Mouse (Mus musculus) layer of hippocampus, adult 18-20 months (tissue): ENCODE measurements around the gene Sco2. TPM values are rescaled to one million over a fixed set of nuclear protein-coding genes. Genes with fewer than 3 reads are reported as not detected.
A peak's percentile ranks its signal among the peaks of the same experiment; 100 is the strongest.

ENCODE experiments used
- DNase-seq, 2 experiments: peaks; one replicate each; pipeline ENCODE4 v3.0.0; 2022; ENCODE audit warnings: low spot score in 2 of 2
- long read RNA-seq: library from polyadenylated mRNA; stranded (forward); transcript quantifications from one replicate; pipeline ENCODE4 v2.0.0, GENCODE M21; 2021
- total RNA-seq, 2 experiments: library from RNA; stranded (reverse); gene quantifications; 2 replicates each; pipeline ENCODE4 v1.2.3; 2021

Sco2 gene
- total RNA-seq = 10 to 100 TPM; 28.1 to 34.0 TPM
- long read RNA-seq, partial matches to known transcripts = 6 of 9 reads
- long read RNA-seq, other reads (novel, unspliced or antisense) = 1 of 9 reads

DNA sequence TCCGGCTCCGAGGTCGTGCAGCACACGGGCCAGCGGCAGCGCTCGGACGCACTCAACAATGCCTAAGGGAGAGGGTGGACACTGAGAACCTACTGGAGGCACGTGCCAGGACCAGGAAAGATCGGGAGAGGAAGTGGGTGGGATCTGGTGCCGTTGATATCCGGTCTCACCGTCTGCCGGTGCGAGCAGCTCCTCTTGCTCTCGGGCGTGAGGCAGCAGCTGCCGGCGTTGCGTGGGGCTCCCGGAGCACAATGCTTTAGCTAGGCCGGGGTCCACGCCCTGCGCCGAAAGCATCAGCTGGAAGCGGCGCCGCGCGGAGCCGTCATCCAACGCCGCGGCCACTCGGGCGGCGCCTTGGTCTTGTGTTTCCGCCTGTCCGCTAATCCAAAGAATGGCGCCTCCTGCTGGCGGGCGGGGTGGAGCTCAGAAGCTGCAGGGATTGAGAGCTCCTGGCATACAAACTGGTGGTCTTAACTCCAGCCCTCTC is at the start of gene Sco2:
Gene Sco2 (minus strand): TSS at position 85 of the 487 bp plus-strand sequence.
- DNase-seq = peak; percentile 86 to 95

- no peak for DNase-seq
Observed at GRCm38 (mm10) chr15:89421938-89422337, 48.3 kb upstream of the Sco2 start.

DNA sequence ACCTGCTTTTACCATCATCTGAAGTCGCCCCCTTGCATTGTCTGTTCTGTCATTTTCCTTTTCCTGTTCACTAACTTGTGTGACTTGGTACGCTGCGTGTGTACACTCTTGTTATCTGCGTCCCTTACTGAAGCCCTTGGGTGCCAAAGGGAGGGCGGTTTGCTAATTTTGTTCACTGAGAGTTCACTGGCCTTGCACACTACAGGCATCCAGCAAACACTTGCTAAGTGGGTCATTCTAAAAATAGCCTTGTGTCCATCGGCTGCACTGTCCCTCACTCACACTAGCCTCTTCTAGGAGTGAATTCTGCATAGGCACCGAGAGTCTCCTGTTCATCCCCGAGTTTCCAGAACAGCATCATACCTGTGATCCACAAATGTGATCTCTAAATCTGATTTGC is 41.6 kb upstream of the Sco2 start:
- no peak for DNase-seq

GRCm38 (mm10) chr15:89410118-89410517 is 36.5 kb upstream of the Sco2 start, which contains the start of gene Syce3:
Gene Syce3, minus strand, starts transcription at chr15:89410503.
- no peak for DNase-seq

DNA sequence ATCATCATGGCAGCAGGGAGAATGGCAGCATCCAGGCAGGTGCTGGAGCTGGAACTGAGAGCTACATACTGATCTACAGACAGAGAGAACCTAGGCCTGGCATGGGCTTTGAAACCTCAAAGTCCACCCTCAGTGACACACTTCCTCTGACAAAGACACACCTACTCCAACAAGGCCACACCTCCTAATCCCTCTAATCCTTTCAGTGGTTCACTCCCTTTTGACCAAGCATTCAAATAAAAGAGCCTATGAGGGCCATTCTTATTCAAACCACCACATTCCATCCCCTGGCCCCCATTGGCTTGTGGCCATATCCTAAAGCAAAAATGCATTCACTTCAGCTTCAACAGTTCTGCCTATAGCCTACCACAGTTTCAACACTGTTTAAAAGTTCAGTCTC is 33.0 kb upstream of the Sco2 start:
- no peak for DNase-seq

DNA sequence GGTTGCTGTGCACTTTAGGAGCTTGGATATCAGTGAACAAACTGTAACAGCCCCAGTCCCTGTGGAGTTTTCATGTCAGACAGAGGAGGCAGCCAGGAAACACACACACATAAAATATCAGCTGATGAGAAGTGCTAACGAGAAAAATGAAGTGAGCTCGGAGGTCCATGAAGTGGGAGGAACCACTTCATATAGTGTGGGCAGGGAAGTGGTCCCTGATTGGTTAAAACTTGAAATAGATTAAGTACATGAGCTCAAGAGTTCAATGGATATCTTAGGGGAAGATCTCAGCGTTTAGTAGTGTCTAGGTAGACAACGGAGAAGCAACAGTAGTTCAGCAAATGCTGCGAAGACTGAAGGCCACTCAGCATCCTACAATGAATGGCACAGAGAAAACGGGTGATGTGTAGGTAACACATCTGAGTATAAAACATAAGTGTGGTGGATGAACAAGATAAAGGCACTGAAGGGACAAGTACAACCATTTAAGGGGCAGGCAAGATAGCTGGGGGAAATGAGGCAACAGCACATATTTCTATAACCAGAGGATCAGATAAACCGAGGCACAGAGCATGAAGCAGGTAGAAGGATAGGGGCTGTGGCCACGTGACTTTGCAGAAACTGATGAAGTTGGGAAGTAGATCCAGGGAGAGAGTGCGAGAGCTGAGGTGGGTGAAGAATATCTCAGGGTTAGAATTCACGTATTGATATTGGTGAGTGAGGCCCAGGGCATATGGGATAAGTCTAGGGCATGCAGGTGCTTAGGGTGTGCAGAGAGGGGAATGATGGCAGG is 31.4 kb upstream of the Sco2 start:
- DNase-seq = no peak

- no peak for DNase-seq
Observed at GRCm38 (mm10) chr15:89402471-89402870, 28.8 kb upstream of the Sco2 start.

GRCm38 (mm10) chr15:89399716-89400115 is 26.1 kb upstream of the Sco2 start:
- no peak for DNase-seq

DNA sequence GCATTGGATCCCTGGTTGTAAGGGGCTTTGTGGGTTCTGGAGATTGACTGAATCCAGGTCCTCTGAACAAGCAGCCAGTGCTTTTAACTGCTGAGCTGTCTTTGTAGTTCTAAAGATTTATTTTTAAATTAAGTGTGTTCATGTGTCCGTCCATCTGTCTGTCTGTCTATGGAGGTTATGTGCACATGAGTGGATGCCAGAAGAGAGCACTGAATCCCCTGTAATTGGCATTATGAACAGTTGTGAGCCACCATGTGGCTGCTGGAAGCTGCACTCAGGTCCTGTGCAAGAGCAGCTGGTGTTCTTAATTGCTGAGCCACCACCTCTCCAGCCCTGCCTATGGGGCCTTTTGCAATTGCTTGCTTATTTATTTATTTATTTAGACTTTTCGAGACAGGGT is 24.5 kb upstream of the Sco2 start:
- no peak for DNase-seq

GRCm38 (mm10) chr15:89396883-89397282 is 23.2 kb upstream of the Sco2 start:
- no peak for DNase-seq

- no peak for DNase-seq
Observed at GRCm38 (mm10) chr15:89390081-89390480, 16.4 kb upstream of the Sco2 start.

- no peak for DNase-seq
Observed at GRCm38 (mm10) chr15:89387127-89387526, 13.5 kb upstream of the Sco2 start.

DNA sequence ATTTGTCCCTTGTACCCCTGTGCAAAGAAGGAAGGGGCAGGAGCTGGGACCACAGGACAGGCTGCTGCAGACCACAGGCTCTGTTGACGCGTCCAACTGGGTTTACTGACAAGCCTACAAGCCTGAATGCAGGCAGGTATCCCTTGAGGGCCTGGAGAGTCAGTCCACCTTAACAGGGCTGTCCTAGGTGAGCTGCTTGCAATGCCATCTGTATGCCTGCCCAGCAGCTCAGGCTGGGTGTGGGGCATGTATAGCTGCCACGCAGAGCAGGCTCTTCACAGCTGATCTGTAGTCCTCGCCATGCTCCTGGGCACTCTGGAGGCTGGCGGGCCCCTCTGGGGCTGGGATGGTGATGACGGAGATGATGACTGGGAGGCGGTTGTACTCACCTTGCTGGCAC is 11.0 kb upstream of the Sco2 start, which contains the start of gene Klhdc7b:
Gene Klhdc7b (plus strand): TSS at position 301 of the 400 bp plus-strand sequence.
- no peak for DNase-seq

GRCm38 (mm10) chr15:89379429-89379828 is 5.8 kb upstream of the Sco2 start:
- no peak for DNase-seq

GRCm38 (mm10) chr15:89378831-89379401 is 5.3 kb upstream of the Sco2 start, which contains the start of gene Odf3b:
Gene Odf3b, minus strand, starts transcription at chr15:89379282.
- DNase-seq = no peak

GRCm38 (mm10) chr15:89377938-89378828 is 4.5 kb upstream of the Sco2 start:
- DNase-seq = no peak

DNA sequence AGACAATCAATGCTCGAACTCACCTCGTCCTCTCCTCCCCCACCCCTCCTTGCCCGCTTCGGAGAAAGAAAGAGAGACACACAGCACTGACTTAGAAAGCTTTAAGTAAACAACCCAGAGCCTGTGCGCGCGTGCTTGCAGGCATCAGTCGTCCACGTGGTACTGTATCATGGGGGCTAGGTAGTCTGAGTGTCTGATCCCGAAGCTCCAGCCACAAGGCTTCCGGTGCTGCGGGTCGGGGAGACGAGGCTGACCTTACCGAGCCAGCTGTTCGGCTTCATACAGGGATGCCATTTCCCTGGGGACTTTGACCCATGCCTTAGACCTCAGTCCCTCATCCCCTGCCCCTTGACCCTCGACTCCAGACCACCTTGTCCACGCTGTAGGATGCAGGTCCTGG is 3.7 kb upstream of the Sco2 start:
- no peak for DNase-seq

GRCm38 (mm10) chr15:89376957-89377356 is 3.3 kb upstream of the Sco2 start, which contains the start of gene Tymp:
Gene Tymp, minus strand, starts transcription at chr15:89377039.
- DNase-seq = no peak

GRCm38 (mm10) chr15:89376040-89376439 is 2.4 kb upstream of the Sco2 start:
- no peak for DNase-seq

DNA sequence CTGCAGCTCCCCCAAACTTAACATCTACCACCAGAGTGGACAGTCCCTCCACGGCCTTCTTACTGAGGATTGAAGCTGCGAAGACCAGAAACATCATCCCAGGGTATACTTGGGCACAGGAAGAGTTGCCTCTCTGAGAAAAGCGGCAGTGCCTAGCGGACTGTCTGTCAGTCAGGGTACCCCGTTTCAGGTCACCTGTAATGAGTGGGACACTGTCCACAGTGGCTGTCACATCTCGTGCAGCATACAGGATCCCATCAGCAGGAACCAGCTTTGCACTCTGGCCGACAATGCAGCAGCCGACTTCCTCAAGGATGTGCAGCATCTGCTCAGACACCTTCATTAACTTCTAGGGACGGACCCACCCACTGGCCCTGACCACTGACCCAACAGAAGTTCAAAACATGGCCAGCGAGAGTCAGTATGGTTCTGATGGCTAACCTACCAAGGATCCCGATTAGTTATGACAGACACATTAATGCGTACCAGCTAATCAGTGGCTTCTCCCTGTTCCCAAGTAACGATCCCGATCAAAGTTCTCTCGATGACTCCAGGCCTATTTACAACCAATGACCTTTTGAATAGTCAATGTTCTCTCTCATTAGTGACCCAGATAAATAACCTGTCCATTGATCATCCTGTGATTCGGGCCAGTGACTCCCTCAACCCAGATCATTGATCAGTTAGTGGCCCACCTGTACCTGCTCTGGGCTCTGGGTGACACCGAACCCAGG is 1.3 kb upstream of the Sco2 start:
- no peak for DNase-seq

DNA sequence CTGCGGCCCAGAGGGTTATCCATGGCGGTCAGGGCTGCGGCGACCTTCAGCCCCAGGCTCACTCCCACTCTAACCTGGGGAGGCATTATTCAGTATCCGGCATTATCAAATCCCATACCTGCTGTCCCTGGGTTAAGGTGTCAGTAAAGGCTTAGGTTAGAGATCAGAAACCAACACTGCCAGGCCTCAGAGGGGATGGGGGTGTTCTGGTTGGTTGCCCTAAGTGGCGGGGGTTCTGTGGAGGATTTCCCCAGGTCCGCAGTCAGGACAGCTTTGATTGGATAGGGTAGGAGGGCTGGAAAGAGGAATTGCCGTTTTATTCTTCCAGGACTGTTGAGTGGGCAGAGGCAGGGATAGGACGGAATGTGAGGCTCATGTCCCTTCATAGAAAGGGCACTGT is 694 bp upstream of the Sco2 start:
- DNase-seq = no peak
